Mouse (Mus musculus): ENCODE results near the gene Qrfp.

DNA sequence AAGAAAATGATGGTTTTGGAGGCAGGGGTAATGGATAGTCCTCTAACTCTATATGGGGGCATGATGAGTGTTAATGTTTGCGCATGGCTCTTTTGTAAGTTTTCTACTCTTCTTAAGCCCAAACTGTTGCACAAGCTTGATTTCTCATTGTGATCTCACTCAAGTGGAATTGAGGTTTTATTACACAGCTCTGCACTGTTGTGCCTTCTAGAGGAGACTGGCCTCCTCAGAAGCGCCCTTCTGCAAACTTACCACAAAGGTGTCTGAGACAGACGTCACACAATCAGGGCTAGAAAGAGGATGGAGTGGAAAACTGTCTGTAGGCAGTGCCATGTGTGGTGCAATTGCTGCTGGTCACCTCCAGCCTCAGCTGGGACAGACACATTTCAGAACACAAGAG is 33.9 kb downstream of the Qrfp start:
- TF ChIP-seq CTCF (conservative IDR thresholded peaks at IDR 0.05; ENCODE audit: low read length) (no peak), POU5F1 (IDR thresholded peaks at IDR 0.05; ENCODE audit: borderline replicate concordance, low read length) (no peak)

All from E14TG2a.4 (cell line).